Mouse (Mus musculus) heart, embryonic 11.5 days (tissue): ENCODE measurements around the gene Lamb3. TPM values are rescaled to one million over a fixed set of nuclear protein-coding genes. Genes with fewer than 3 reads are reported as not detected.

ENCODE experiments used
- ATAC-seq: fragments of 200-750 bp; cut with Nextera tagmentation; replicated peaks from 2 replicates; pipeline ENCODE4 v1.8.0; 2017; ENCODE audit warnings: moderate library complexity; ENCODE audit not compliant: insufficient number of reproducible peaks, low FRiP score, low TSS enrichment
- H3K27ac ChIP-seq: fragments of 300-500 bp; sonication (generic); 2 replicates; pipeline ENCODE4 v1.5.1; 2014; ENCODE audit warnings: mild to moderate bottlenecking, low read depth, low read length
- H3K27me3 ChIP-seq: fragments of 300-500 bp; sonication (generic); 2 replicates; pipeline ENCODE4 v1.6.1; 2014; ENCODE audit warnings: mild to moderate bottlenecking, low read length, mixed read lengths; ENCODE audit not compliant: control insufficient read depth, insufficient read depth
- H3K36me3 ChIP-seq: fragments of 300-500 bp; sonication (generic); 2 replicates; pipeline ENCODE4 v1.6.1; 2014; ENCODE audit warnings: mild to moderate bottlenecking, low read length, moderate library complexity, mixed read lengths; ENCODE audit not compliant: control insufficient read depth, insufficient read depth
- H3K4me1 ChIP-seq: fragments of 300-500 bp; sonication (generic); 2 replicates; pipeline ENCODE4 v1.6.1; 2014; ENCODE audit warnings: low read length; ENCODE audit not compliant: control insufficient read depth, insufficient read depth
- H3K4me2 ChIP-seq: fragments of 300-500 bp; sonication (generic); 2 replicates; pipeline ENCODE4 v1.6.1; 2014; ENCODE audit warnings: mild to moderate bottlenecking, moderate library complexity
- H3K4me3 ChIP-seq: fragments of 300-500 bp; sonication (generic); 2 replicates; pipeline ENCODE4 v1.5.1; 2014; ENCODE audit warnings: low read depth, low read length
- H3K9ac ChIP-seq: fragments of 300-500 bp; sonication (generic); 2 replicates; pipeline ENCODE4 v1.6.1; 2014; ENCODE audit warnings: mild to moderate bottlenecking, low read depth, low read length, moderate library complexity
- H3K9me3 ChIP-seq: fragments of 300-500 bp; sonication (generic); replicated peaks from 2 replicates; pipeline ENCODE4 v1.6.1; 2016; ENCODE audit warnings: low read length; ENCODE audit not compliant: control insufficient read depth
- WGBS: fragments of 180-500 bp; shearing (Covaris S2); extraction: QIAGEN DNeasy Blood & Tissue Kit; methylation state at CpG from one replicate; pipeline ENCODE4 v1.1.7; 2014; ENCODE audit not compliant: insufficient replicate concordance; 5-methylcytosine and 5-hydroxymethylcytosine counted together
- polyA plus RNA-seq: library from polyadenylated mRNA; unstranded; fragments of >200 nt; fragmentation: Nextera tagmentation; extraction: Ambion mirVana; gene quantifications from 2 replicates; pipeline ENCODE4 v1.2.1, GENCODE M21; 2014

The Lamb3 gene
- polyA plus RNA-seq, 1 experiment from 2014 or later = 0.64 TPM

DNA sequence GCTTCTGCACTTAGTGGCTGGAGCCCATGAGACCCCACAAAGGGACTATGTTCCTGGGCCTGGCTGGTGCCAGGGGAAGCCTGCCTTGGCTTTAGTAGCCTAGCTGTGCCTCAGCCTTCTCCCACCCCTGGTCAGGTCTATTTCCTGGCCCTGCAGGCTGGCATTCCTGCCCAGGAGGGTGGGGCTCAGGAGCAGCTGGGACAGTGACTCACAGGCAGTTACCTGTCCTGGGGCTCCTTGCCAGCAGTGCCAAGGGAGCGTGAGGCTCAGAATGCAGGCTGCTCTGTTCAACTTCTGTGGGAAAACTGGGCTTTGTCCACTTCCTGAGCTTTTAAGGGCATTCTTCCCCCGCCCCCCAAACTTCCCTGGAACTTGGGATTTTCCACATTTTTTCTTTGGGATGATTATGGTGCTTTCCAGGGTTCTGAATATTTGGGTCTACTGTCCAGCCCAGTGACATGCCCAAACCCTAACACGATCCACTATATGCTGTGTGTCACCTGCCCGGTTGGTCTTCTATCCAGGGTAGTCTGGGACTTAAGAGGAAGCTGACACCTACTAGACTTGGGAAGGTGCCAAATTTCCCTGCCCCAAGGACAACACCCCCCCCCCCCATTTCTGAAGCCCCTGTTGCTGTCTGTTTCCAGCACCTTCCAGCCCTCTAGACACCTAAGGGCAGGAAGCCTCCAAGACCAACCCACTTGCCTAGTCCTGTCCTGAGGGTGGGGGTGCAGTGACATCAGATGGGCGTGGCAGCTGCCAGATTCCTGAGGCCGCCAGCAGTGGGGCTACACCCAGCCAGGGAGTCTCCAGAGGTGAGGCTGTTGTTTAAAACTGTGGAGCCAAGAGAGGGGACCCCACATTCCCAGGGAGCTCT, 94.0 kb downstream of the Lamb3 start:
- Histone ChIP-seq H3K27me3 (peaks cover 3% of the 10 kb centered on the region; the same call in 1 of the 2 replicates), H3K36me3 (no peaks in the 10 kb centered on the region), H3K9me3 (no peaks in the 10 kb centered on the region), H3K4me2 (no peak overlapping the region), H3K4me1 (peaks cover 5% of the 10 kb centered on the region), H3K27ac (no peak overlapping the region), H3K9ac (0 out of 2 replicates have a peak overlapping the region, but pooled peaks have one; percentile 28), H3K4me3 (no peak overlapping the region)
- 58% methylated on average over 6 of the region's 6 CpGs for WGBS
- peak; percentile 35; the same call in 1 of the 2 replicates for ATAC-seq

DNA sequence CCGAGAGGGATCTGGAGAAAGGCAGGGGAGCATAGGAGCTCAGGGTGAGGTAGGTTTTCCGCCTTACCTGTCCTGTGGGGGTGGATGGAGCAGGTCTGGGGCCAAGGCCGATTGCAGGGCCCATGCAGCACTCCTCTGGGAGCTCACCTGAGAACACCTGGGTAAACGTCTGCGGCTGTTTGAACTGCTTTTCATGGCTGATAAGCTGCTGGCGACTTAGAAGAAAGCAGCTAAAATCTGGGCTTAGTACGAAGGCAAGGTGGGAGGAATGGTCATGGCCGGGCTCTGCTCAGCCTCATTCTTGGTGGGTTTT, 94.5 kb downstream of the Lamb3 start:
- WGBS = 55% methylated on average over 8 of the region's 8 CpGs
- ATAC-seq = no peak

GRCm38 (mm10) chr1:193303096-193303495, 95.6 kb downstream of the Lamb3 start:
- H3K36me3 ChIP-seq = no peaks in the 10 kb centered on the region
- no peak overlapping the region for H3K9ac ChIP-seq
- no peak overlapping the region for H3K4me2 ChIP-seq
- WGBS = 64% methylated on average over 2 of the region's 2 CpGs
- no peak overlapping the region for H3K4me3 ChIP-seq
- H3K27ac ChIP-seq = no peak overlapping the region
- peaks cover 5% of the 10 kb centered on the region for H3K4me1 ChIP-seq
- peaks cover 3% of the 10 kb centered on the region; the same call in 1 of the 2 replicates for H3K27me3 ChIP-seq
- no peaks in the 10 kb centered on the region for H3K9me3 ChIP-seq
- ATAC-seq = no peak

More for the DNA sequence above, 94.5 kb downstream of the Lamb3 start:
- H3K9me3 ChIP-seq = no peaks in the 10 kb centered on the region
- H3K4me1 ChIP-seq = peaks cover 5% of the 10 kb centered on the region
- H3K9ac ChIP-seq = 0 out of 2 replicates have a peak overlapping the region, but pooled peaks have one; percentile 28
- no peaks in the 10 kb centered on the region for H3K36me3 ChIP-seq
- H3K27me3 ChIP-seq = peaks cover 3% of the 10 kb centered on the region; the same call in 1 of the 2 replicates
- H3K4me3 ChIP-seq = no peak overlapping the region
- H3K27ac ChIP-seq = no peak overlapping the region
- H3K4me2 ChIP-seq = no peak overlapping the region

- WGBS = 46% methylated on average over 7 of the region's 7 CpGs
- no peaks in the 10 kb centered on the region for H3K9me3 ChIP-seq
Observed at GRCm38 (mm10) chr1:193305386-193305785, 97.9 kb downstream of the Lamb3 start.

GRCm38 (mm10) chr1:193306832-193307231, 99.3 kb downstream of the Lamb3 start:
- Histone ChIP-seq H3K36me3 (no peaks in the 10 kb centered on the region), H3K9ac (no peak overlapping the region), H3K27me3 (peaks cover 3% of the 10 kb centered on the region; the same call in 1 of the 2 replicates), H3K4me3 (no peak overlapping the region), H3K4me2 (no peak overlapping the region), H3K27ac (no peak overlapping the region), H3K9me3 (no peaks in the 10 kb centered on the region), H3K4me1 (peaks cover 3% of the 10 kb centered on the region)
- 90% methylated on average over 2 of the region's 2 CpGs for WGBS
- no peak for ATAC-seq

More at GRCm38 (mm10) chr1:193305386-193305785, 97.9 kb downstream of the Lamb3 start:
- H3K27ac ChIP-seq = no peak overlapping the region
- no peaks in the 10 kb centered on the region for H3K36me3 ChIP-seq
- peaks cover 5% of the 10 kb centered on the region for H3K4me1 ChIP-seq
- no peak for ATAC-seq
- peaks cover 3% of the 10 kb centered on the region; the same call in 1 of the 2 replicates for H3K27me3 ChIP-seq
- H3K9ac ChIP-seq = no peak overlapping the region
- H3K4me2 ChIP-seq = no peak overlapping the region
- no peak overlapping the region for H3K4me3 ChIP-seq

DNA sequence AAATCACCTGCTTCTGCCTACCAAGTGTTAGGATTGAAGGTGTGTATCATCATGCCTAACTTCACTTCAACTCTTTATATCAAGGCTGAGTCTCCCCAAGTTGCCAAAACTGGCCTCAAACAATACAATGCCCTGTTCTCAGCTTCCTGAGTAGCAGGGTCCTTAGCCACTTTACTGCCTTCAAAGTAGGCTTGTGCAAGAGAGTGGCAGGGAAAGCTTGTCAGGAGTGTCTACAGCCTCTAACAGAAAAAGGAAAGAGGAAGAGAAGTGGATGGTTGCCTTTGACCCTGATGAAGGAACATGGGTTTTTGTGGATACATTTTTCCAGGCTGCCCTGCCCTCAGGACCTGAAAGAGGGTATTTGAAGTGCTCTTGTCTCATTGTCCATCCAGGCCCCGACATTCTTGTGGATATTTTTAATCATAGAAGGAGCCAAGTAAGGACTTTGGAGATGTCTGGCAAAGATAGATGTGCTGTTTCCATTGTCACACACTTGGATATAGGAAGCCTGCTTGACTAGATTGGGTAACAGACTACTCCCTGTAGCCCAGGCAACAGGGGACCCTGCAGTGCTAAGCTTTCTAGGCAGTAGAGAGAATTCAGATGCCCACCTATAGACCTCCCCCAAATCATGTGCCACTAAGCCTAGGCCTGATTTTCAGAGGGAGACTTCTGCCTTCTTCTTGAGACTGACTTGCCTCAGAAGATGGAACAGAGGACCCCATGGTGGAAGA, 102.5 kb downstream of the Lamb3 start:
- Histone ChIP-seq H3K4me3 (no peak overlapping the region), H3K27ac (no peak overlapping the region), H3K36me3 (no peaks in the 10 kb centered on the region), H3K4me2 (no peak overlapping the region), H3K9ac (no peak overlapping the region), H3K9me3 (no peaks in the 10 kb centered on the region), H3K27me3 (no peaks in the 10 kb centered on the region), H3K4me1 (peaks cover 1% of the 10 kb centered on the region; the same call in 1 of the 2 replicates)
- ATAC-seq = no peak
- 42% methylated on average over 1 of the region's 1 CpGs for WGBS

DNA sequence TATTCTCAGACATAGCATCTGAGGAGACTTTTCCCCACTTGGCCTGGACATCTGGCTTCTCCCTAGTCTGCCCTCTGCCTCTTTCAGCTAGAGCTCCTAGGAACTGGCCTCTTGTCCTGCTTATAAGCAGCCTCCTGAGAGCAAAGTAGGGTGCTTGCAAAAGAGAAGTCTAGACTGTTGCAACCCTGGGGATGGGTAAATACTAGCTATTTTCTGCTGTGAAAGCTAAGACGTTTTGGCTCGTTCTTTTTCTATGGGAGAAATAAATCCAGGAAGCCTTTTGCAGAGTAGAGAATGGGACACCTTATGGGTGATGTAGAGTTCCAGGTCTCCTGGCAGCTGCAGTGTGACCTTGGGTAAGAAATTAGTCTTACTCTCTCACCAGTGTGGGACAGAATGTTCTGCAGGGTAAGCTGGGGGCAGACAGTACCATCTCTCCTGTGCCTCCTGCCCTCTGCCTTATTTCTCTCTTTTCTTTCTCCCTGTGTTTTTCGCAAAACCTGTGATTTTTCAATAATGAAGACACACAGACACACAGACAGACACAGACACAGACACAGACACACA, 103.1 kb downstream of the Lamb3 start:
- Histone ChIP-seq H3K36me3 (no peaks in the 10 kb centered on the region), H3K27me3 (no peaks in the 10 kb centered on the region), H3K4me1 (peaks cover 8% of the 10 kb centered on the region), H3K9ac (no peak overlapping the region), H3K4me3 (no peak overlapping the region), H3K4me2 (no peak overlapping the region), H3K27ac (no peak overlapping the region), H3K9me3 (no peaks in the 10 kb centered on the region)
- no peak for ATAC-seq
- WGBS = 82% methylated on average over 3 of the region's 3 CpGs

DNA sequence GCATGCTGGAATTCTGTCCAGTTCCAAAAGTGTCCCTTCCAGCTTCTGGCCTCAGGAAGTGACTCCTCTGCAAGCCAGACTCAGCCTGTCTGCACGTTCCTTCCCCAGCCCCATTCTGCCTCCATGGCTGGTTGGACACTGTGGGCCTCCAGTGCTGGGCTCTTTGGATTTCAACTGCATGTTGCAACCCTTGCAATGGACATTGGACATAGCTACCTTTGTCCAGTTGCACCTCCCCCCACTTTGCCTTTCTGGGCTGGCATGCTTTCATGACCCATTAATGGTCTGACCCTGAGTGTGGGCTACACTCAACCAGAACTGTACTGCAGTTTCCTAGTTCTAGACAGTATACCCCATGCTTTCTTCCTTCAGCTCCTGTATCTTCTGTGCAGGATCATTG, 104.1 kb downstream of the Lamb3 start:
- WGBS = 72% methylated on average over 1 of the region's 1 CpGs
- H3K36me3 ChIP-seq = no peaks in the 10 kb centered on the region
- H3K4me2 ChIP-seq = no peak overlapping the region
- H3K9me3 ChIP-seq = no peaks in the 10 kb centered on the region
- peaks cover 16% of the 10 kb centered on the region for H3K4me1 ChIP-seq
- H3K4me3 ChIP-seq = no peak overlapping the region
- no peak for ATAC-seq
- H3K9ac ChIP-seq = no peak overlapping the region
- no peak overlapping the region for H3K27ac ChIP-seq
- H3K27me3 ChIP-seq = no peaks in the 10 kb centered on the region
